Mouse (Mus musculus) liver, embryonic 14.5 days (tissue): Measurements from ENCODE around the gene Knl1. TPM values are rescaled to one million over a fixed set of nuclear protein-coding genes. Genes with fewer than 3 reads are reported as not detected.
A peak's percentile ranks its signal among the peaks of the same experiment; 100 is the strongest.

ENCODE experiments used
- ATAC-seq: fragments of 200-750 bp; cut with Nextera tagmentation; 2 replicates; pipeline ENCODE4 v1.8.0; 2017; ENCODE audit warnings: moderate number of reproducible peaks, mild to moderate bottlenecking, moderate library complexity; ENCODE audit not compliant: insufficient read depth
- DNase-seq, 3 experiments: peaks; one replicate each; pipeline ENCODE4 v3.0.0-alpha.2; 2012 to 2013; ENCODE audit warnings: low read depth in 3 of 3, low spot score in 3 of 3
- H3K27ac ChIP-seq: fragments of 300-500 bp; sonication (generic); 2 replicates; pipeline ENCODE4 v1.5.1; 2014; ENCODE audit warnings: moderate library complexity, mild to moderate bottlenecking, control low read depth, inconsistent platforms
- H3K27me3 ChIP-seq: fragments of 300-500 bp; sonication (generic); 2 replicates; pipeline ENCODE4 v1.6.1; 2014; ENCODE audit warnings: mild to moderate bottlenecking, low read length, moderate library complexity; ENCODE audit not compliant: control insufficient read depth, insufficient read depth
- H3K36me3 ChIP-seq: fragments of 300-500 bp; sonication (generic); replicated peaks from 2 replicates; pipeline ENCODE4 v1.6.1; 2014; ENCODE audit warnings: low read depth; ENCODE audit not compliant: control insufficient read depth, insufficient read depth
- H3K4me1 ChIP-seq, 2 experiments: fragments of 200-500 bp in 1 of 2; fragments of 300-500 bp in 1 of 2; sonication (generic) in 1 of 2; replicated peaks; 2 replicates each; pipeline ENCODE4 v1.6.1; 2012 to 2014; ENCODE audit warnings: antibody characterized with exemption in 1 of 2, inconsistent platforms in 1 of 2, low read length in 1 of 2; ENCODE audit not compliant: control insufficient read depth in 2 of 2, insufficient read depth in 2 of 2
- H3K4me2 ChIP-seq: fragments of 300-500 bp; sonication (generic); 2 replicates; pipeline ENCODE4 v1.6.1; 2014; ENCODE audit warnings: low read depth, mild to moderate bottlenecking, control low read depth, moderate library complexity
- H3K4me3 ChIP-seq, 2 experiments: fragments of 200-500 bp in 1 of 2; fragments of 300-500 bp in 1 of 2; sonication (generic) in 1 of 2; 2 replicates each; pipeline ENCODE4 v1.5.1; 2012 to 2014; ENCODE audit warnings: low read depth in 2 of 2, low read length in 2 of 2, mild to moderate bottlenecking in 2 of 2, control low read depth in 1 of 2, inconsistent platforms in 1 of 2, moderate library complexity in 1 of 2; ENCODE audit not compliant: insufficient read depth in 1 of 2
- H3K9ac ChIP-seq: fragments of 300-500 bp; sonication (generic); replicated peaks from 2 replicates; pipeline ENCODE4 v1.6.1; 2014; ENCODE audit warnings: mild to moderate bottlenecking, control low read depth, moderate library complexity
- H3K9me3 ChIP-seq: fragments of 300-500 bp; sonication (generic); 2 replicates; pipeline ENCODE4 v1.6.1; 2016; ENCODE audit warnings: low read length, mixed read lengths; ENCODE audit not compliant: control insufficient read depth
- CTCF ChIP-seq: IDR thresholded peaks from 2 replicates; pipeline ENCODE4 v1.5.1; 2016; ENCODE audit warnings: antibody characterized with exemption, low read depth, control low read depth
- EP300 ChIP-seq: IDR thresholded peaks from 2 replicates; pipeline ENCODE4 v1.6.1; 2016; ENCODE audit warnings: antibody characterized with exemption, low read depth
- WGBS: fragments of 180-500 bp; shearing (Covaris S2); extraction: QIAGEN DNeasy Blood & Tissue Kit; methylation state at CpG from one replicate; pipeline ENCODE4 v1.1.7; 2014; ENCODE audit not compliant: insufficient replicate concordance; 5-methylcytosine and 5-hydroxymethylcytosine counted together
- polyA plus RNA-seq, 2 experiments: library from polyadenylated mRNA; depleted of rRNA in 1 of 2; stranded (reverse) in 1 of 2; unstranded in 1 of 2; fragments of >200 nt; fragmentation: Nextera tagmentation in 1 of 2; extraction: Ambion mirVana in 1 of 2; gene quantifications; 2 replicates each; pipeline versions ENCODE4 v1.2.1 to v1.2.3; 2012 to 2014

Knl1 gene
- polyA plus RNA-seq, 2 experiments = 6.2 to 45.5 TPM

- Histone ChIP-seq H3K9ac (no peak overlapping the region), H3K4me2 (no peak overlapping the region), H3K36me3 (peaks cover 44% of the 10 kb centered on the region), H3K27ac (no peak overlapping the region), H3K27me3 (no peaks in the 10 kb centered on the region), H3K4me1 (peaks cover 0 to 3% of the 10 kb centered on the region in 2 experiments; a peak in 1 of 4 replicates), H3K9me3 (no peaks in the 10 kb centered on the region), H3K4me3 (no peak overlapping the region)
- ATAC-seq (peak; percentile 70; the same call in 1 of the 2 replicates), DNase-seq (peak in 2 of 3 experiments; percentile 20 to 28)
- WGBS = 12% methylated on average over 2 of the region's 2 CpGs
- TF ChIP-seq EP300 = peak; percentile 65
- TF ChIP-seq CTCF = no peak
Observed at GRCm38 (mm10) chr2:119060139-119060538, 13.2 kb downstream of the Knl1 start.

GRCm38 (mm10) chr2:119072397-119072796 is 25.5 kb downstream of the Knl1 start:
- Histone ChIP-seq H3K36me3 (peaks cover 60% of the 10 kb centered on the region), H3K4me1 (no peaks in the 10 kb centered on the region), H3K4me2 (no peak overlapping the region), H3K27me3 (no peaks in the 10 kb centered on the region), H3K27ac (no peak overlapping the region), H3K9me3 (no peaks in the 10 kb centered on the region), H3K4me3 (no peak overlapping the region), H3K9ac (no peak overlapping the region)
- DNase-seq = no peak
- TF ChIP-seq CTCF (no peak), EP300 (no peak)
- WGBS = 86% methylated on average over 4 of the region's 4 CpGs
- ATAC-seq = no peak

- no peak overlapping the region for H3K4me2 ChIP-seq
Observed at GRCm38 (mm10) chr2:119086156-119086555, 39.2 kb downstream of the Knl1 start.

GRCm38 (mm10) chr2:119101552-119101951 is 54.6 kb downstream of the Knl1 start:
- no peak overlapping the region for H3K27ac ChIP-seq
- H3K9ac ChIP-seq = no peak overlapping the region
- H3K36me3 ChIP-seq = peaks cover 58% of the 10 kb centered on the region
- no peak overlapping the region for H3K4me2 ChIP-seq
- no peaks in the 10 kb centered on the region for H3K9me3 ChIP-seq
- H3K27me3 ChIP-seq = no peaks in the 10 kb centered on the region
- DNase-seq (no peak), ATAC-seq (no peak)
- TF ChIP-seq EP300 (no peak), CTCF (no peak)
- H3K4me3 ChIP-seq = no peak overlapping the region
- H3K4me1 ChIP-seq = no peaks in the 10 kb centered on the region

More at GRCm38 (mm10) chr2:119086156-119086555, 39.2 kb downstream of the Knl1 start:
- DNase-seq = no peak
- H3K27ac ChIP-seq = no peak overlapping the region
- no peak for TF ChIP-seq EP300
- no peak for TF ChIP-seq CTCF
- ATAC-seq = no peak
- H3K9me3 ChIP-seq = no peaks in the 10 kb centered on the region
- WGBS = 85% methylated on average over 2 of the region's 2 CpGs
- H3K27me3 ChIP-seq = no peaks in the 10 kb centered on the region
- no peaks in the 10 kb centered on the region for H3K4me1 ChIP-seq
- no peak overlapping the region for H3K9ac ChIP-seq
- H3K4me3 ChIP-seq = no peak overlapping the region
- H3K36me3 ChIP-seq = peaks cover 51% of the 10 kb centered on the region

- H3K4me2 ChIP-seq = no peak overlapping the region
- WGBS = 86% methylated on average over 5 of the region's 5 CpGs
- H3K4me1 ChIP-seq = peaks cover 0 to under 1% of the 10 kb centered on the region in 2 experiments; a peak in 1 of 4 replicates
- H3K9me3 ChIP-seq = no peaks in the 10 kb centered on the region
- TF ChIP-seq EP300 (no peak), CTCF (no peak)
- H3K9ac ChIP-seq = no peak overlapping the region
- no peaks in the 10 kb centered on the region for H3K27me3 ChIP-seq
- no peak overlapping the region for H3K4me3 ChIP-seq
- no peak for DNase-seq
- H3K36me3 ChIP-seq = peaks cover 37% of the 10 kb centered on the region
- no peak overlapping the region for H3K27ac ChIP-seq
- no peak for ATAC-seq
Observed at GRCm38 (mm10) chr2:119106583-119106982, 59.7 kb downstream of the Knl1 start.
